Mouse (Mus musculus) embryo, embryonic 11 days (tissue): ENCODE data around the gene Zbed4.

Experiments
- DNase-seq: peaks from one replicate; pipeline ENCODE4 v3.0.0-alpha.2; 2015

Zbed4 gene

GRCm38 (mm10) chr15:88814411-88815047 lies 63.1 kb downstream of the Zbed4 start:
- no peak for DNase-seq

- DNase-seq: no peak
Observed at GRCm38 (mm10) chr15:88815196-88815700, 63.8 kb downstream of the Zbed4 start.

DNA sequence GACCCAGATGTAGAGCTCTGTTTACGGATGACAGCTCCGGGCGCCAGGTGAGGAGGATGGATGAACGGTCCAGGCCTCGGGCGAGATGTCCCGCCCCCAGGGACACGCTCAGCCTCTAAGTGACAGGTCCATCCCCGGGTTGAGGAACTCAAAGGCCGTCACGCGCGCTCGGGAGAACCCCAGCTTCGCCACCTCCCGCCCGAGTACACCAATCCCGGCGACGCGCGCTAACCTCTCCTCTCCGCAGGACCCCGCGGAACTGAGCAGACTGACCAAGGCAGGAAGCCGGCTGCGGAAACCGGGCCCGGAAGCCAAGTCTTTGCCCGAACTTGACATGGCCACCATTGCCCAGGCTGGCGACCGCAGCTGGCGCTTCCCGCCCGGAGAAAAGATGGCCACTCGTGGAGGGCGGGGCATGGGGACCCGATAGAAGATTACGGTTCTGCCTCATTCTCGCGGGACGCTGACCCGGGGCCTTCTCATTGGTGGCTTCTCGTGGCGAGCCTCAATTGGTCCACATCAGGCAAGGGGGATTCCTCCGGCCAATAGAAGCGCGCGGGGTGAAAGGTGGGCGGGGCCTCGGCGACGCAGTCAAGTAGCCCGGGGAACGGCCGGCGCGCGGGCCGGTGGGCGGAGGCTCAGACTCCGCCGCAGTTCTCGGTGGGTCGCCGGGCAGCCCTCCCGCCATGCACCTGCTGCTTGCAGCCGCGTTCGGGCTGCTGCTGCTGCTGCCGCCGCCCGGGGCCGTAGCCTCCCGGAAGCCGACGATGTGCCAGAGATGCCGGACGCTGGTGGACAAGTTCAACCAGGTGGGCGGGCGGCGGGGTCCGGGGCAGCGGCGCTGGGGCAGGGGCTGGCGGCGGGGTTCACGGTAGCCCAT lies 67.8 kb downstream of the Zbed4 start, which contains the start of the genes Alg12 and Creld2:
Gene Alg12, minus strand, starts transcription at position 293 of the 880 bp plus-strand sequence.
Gene Creld2, plus strand, starts transcription at position 621 of the 880 bp plus-strand sequence.
- DNase-seq: peak; percentile 100

GRCm38 (mm10) chr15:88819906-88820303 lies 68.4 kb downstream of the Zbed4 start:
- DNase-seq: no peak

- DNase-seq: no peak
Observed at GRCm38 (mm10) chr15:88821403-88821802, 69.9 kb downstream of the Zbed4 start.

DNA sequence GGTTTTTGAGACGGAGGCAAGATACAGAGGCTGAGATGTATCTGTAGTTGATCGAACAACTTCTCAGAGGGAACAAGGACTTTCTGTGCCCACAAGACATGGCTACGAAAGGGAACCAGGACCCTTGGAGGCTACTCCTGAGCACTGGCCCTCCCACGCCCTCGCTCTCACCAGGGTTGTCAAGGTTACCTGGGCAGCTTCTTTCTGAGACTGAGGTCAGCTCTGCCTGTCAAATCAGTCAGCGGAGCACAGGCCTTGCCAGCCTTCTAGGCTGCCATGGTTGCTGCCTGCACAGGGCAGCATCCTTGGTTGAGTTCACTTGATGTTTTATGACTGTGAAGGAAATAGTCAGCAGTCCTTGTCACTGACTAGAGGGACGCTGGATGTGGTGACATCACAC lies 71.1 kb downstream of the Zbed4 start:
- no peak for DNase-seq

DNA sequence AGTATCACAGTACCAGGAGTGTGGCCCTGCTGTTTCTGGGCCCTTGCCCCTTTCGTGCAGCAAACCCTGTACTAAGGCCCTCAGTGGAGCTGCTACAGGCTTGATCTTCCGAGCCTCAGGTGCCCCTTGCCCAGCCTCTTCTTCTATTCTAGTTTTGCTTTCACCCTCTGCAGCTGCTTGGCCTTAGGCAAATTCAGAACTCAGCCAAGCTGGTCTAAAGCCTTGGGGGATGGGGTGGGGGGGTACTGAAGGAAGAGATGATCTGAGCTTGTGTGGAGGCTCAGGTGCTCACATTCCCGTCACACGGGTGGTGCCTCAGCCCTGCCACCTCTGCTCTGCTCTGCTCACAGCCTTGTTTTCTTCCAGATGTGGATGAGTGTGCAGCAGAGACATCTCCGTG lies 71.9 kb downstream of the Zbed4 start:
- no peak for DNase-seq

DNA sequence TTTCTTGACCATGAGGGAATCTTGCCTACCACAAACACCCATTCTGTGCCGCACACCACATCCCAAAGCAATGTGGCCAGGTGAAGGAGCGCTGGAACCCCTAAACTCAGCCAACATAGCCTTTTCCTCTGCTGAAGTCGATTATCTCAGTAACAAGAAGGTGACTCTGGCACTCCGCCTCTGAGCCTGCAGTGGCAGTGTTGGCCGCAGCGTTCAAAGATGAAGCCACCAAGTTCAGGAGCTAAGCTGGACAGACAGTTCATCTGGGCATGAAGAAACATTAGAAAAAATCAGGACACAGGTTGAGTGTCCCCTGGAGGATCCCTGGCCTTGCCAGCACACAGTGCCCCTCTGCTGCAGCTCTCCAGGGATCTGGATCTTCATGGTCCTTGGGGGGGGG lies 76.0 kb downstream of the Zbed4 start:
- DNase-seq: no peak

DNA sequence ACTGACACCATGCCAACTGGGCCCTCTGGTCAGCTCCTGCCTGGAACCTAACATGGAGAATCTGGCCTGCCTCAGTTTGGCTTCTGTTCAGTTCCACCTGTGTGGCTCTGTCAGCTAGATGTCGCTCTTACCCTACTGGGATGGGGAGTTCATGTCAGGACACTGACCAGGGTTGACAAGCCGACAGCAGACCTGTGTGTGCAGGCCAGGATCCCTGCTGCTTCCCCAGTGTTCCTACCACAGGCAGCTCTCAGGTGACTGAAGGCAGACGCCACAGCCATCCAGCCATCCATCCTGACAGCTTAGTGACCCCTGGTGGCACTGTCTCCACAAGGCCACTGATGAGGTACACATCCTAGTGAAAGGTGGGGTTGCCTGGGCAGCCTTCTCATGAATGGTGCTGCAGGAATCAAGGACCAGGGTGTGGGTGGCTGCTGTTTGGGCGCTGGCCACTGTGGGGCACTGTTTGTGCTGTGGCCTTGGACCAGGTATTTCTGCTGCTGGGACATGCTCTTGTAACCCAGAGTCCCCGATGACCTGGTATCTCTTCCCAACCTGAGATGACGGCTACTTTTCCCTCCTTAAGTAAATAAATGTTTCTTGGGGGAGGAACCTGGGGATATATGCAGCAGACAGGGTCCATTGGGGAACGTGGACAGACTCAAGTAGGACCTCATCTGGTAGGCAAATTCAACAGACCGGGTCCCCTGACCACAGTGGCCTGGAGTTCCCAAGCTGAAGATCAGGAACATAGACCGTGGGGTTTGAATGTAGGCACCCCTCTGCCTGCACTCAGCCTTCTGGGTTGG lies 76.7 kb downstream of the Zbed4 start:
- DNase-seq: peak; percentile 67

- peak; percentile 87 for DNase-seq
Observed at GRCm38 (mm10) chr15:88828800-88829705, 77.6 kb downstream of the Zbed4 start.

DNA sequence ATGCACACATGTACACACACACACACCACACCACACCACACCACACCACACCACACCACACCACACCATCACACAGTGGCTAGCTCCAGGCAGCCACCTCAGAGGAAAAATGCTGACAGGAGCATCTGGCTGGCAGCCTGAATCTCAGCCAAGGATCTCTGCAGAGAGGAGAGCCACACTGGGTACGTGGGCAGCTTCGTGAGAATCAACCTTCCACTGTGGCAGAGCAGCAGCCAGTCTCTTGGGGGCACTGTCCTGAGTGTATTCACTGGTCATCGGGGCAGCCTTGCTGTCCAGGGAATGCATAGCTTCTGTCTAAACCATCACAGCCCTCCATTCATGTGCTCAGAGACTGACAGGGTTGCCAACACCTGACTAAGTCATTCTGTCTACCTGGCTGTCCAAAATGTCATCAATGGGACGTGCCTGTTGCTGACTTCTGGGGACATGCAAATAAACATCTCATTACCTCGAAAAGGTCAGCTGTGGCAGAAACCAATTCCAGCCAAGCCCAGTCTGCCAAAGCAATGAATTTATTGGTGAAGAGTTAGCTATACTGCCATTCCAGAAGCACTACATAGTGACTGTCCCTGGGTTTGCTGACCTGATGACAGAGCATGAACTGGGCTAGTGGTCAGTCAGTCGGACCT lies 78.5 kb downstream of the Zbed4 start:
- DNase-seq: no peak

DNA sequence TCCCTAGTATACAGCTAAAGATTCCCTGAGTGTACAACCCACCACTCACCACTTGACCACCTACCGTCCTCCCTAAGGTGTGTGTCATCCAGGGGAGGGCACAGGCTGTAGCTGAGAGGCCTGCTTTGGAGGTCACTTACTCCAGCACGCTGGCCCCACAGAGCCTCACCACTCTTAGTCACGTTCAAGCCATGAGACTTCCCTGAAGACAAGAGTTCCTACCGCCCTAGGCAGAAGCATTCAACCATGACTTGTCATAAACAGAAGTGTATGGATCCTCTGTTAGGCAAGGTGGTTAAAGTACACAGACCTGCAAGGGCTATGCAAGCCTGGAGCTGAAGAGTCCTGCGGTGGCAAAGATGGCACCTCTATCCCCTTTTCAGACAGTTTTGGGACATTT lies 79.2 kb downstream of the Zbed4 start:
- no peak for DNase-seq

DNA sequence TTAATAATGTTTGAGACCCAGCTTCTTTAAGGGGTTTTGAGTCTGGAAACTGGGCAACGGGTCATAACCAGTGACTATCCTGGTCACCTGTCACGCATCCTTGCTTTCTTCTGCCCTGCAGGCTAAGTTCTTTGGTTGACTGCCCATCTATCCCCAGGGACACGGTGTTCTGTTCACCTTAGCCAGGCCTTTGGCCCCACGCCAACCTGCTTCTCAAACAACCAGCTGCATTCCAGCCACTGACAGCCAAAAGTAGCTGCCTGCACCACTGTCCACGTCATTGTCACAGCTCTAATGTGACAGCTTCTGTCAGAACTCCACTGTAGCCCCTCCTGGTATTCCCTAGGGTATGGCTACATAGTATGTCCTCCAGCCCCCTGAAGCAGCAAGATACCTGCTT lies 80.0 kb downstream of the Zbed4 start:
- DNase-seq: no peak

DNA sequence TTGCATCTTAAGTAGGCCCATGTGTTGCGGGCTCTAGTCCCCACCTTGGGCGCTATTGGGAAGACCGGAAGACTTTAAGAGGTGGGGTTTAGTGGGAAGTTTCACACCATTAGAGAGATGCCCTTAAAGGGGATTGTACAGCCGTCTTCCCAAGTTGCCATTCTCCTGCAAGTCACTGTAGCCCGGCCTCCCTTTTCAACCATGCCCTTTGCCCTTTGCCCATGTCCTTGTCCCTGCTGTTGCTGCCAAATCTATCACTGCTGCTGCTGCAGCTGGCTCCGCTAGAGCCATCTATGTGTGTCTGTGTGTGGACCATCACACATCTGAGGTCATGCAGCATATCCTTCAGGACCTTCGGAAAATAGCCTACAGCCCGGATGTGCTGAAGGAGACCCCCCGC lies 81.1 kb downstream of the Zbed4 start:
- no peak for DNase-seq
